Mouse (Mus musculus) brain, adult 10 weeks (tissue): ENCODE results near the gene Olfr214. TPM values are rescaled to one million over a fixed set of nuclear protein-coding genes. Genes with fewer than 3 reads are reported as not detected.

Source experiments
- polyA plus RNA-seq: library from polyadenylated mRNA; stranded (reverse); fragments of 350-450 nt; fragmentation: Illumina TruSeq; extraction: RNeasy Lipid Tissue Mini Kit (QIAGEN cat#74804); gene quantifications from one replicate; pipeline ENCODE4 v1.2.3, GENCODE M21; 2015; ENCODE audit warnings: low read depth, low replicate concordance

The Olfr214 gene
- polyA plus RNA-seq: not detected

DNA sequence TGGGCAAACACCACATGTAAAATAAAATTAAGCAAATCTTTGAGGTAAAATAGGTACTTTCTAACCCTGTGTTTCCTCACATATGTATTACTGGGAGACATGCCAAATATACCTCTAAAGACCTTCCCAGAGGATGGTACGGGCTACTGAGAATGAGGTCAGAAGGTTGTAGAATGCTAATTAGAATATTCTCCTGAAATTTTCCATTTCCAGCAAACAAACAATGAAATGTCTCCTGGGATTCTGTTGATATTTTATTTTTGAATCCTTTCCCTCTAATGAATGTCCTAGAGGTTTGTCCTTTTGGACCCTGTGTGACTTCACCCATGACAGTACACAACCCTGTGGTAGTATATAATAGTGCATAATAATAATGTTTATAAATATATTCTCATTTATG lies at the start of gene Olfr214:
Gene Olfr214 (plus strand): TSS at position 301 of the 400 bp plus-strand sequence.

DNA sequence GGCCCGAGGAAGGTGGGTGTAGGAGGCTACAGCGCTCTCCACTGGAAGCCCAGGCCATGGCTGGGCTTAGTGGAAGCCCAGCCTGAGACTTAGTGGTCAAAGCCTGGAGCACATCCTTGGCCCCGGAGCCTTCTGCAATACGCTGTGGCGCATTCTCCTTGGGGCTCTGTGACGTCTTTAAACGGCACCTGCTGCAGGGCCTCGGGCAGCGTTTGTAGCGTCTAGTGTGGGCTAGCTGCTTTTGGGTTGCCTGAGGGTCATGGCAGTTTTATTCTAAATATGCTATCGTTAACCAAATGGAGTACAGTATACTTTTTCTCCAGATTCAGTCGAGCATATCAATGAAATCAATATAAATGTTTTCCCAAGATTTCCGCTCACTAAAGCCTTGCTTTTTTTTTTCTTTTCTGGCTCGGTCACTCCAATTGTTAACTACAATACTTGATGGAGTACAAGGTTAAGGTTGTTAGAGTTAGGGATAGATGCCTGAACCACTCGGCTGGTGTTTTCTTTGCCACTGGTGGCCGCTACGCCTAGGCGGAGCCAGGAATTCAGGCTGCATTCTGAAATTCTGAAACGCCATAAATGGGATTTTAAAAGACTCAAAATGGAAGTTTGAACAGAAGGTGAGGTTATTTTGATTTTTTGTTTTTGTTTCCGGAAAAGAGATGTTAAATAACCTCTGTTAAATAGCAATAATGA lies 47.6 kb upstream of the Olfr214 start, which contains the start of gene Olfr212:
Gene Olfr212 (plus strand): TSS at position 215 of the 702 bp plus-strand sequence.

DNA sequence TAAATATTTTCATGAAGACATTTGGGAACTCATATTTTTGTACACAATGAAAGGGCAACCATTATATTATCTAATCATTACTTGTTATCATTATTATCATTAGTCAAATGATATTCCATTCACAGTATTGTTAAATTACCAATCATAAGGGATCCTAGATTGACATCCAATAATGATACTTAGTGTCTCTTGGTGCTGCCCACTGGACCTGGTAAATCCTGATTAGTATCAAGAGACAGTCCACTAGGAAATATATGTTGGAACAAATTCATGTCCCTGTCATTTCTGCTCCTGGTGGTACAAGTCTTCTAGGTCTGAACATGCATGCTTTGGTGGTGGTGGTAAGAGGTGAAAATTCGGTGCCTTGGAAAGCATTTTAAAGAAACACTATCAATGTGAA lies 15.9 kb upstream of the Olfr214 start, which contains the start of gene Olfr213:
Gene Olfr213 (plus strand): TSS at position 301 of the 400 bp plus-strand sequence.

DNA sequence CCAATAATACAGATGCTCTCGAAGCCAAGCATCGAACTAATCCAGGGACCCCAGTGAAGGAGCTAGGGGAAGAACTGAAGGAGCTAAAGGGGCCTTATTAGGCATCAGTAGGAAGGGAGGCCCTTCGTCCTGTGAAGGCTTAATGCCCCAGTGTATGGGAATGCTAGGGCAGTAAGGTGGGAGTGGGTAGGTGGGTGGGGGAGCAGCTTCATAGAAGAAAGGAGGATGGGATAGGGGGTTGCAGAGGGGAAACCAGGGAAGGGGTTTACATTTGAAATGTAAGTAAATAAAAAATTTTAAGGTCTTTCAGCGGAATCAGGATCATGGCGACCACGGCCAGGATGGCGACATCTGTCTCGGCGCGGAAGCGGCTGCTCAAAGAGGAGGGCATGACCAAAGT lies 3.2 kb upstream of the Olfr214 start, which contains the start of gene Gm5580:
Gene Gm5580 (plus strand): TSS at position 301 of the 400 bp plus-strand sequence.

DNA sequence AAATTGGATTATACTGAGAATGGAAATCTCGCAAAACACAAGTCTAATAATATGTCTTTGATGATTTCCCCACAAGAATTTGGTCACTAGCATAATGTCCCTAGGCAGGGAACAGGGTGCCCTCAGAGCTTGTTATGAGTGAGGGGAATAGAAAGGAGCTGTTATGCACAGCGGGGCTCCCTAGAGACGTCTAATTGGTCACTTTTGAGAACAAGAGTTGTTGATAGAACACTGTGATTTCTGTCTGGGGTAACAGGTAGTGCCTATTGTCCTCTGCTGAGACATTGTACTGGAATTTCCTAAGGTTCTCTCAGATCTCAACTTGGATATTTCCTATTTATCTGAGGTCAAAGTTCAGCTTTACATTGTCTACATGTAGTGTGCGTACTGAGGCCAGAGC lies 30.1 kb downstream of the Olfr214 start, which contains the start of gene Olfr215:
Gene Olfr215 (minus strand): TSS at position 101 of the 400 bp plus-strand sequence.

Other genes starting within 250 kb of the Olfr214 start
- 54.7 TPM for gene March8, start 216.2 kb upstream of the Olfr214 start, polyA plus RNA-seq
- 1.4 TPM for gene Alox5, start 93.1 kb upstream of the Olfr214 start, polyA plus RNA-seq
- not detected for gene Olfr211, start 65.1 kb upstream of the Olfr214 start, polyA plus RNA-seq
- gene Olfr212, start 47.7 kb upstream of the Olfr214 start, polyA plus RNA-seq: not detected
- gene Olfr213, start 15.8 kb upstream of the Olfr214 start, polyA plus RNA-seq: not detected
- not detected for gene Gm5580, start 3.1 kb upstream of the Olfr214 start, polyA plus RNA-seq
- not detected for gene Olfr215, start 30.0 kb downstream of the Olfr214 start, polyA plus RNA-seq
- gene Zfp422, start 74.8 kb downstream of the Olfr214 start, polyA plus RNA-seq: 28.3 TPM
- 4.2 TPM for gene Depp1, start 96.4 kb downstream of the Olfr214 start, polyA plus RNA-seq
- 7.2 TPM for gene Rassf4, start 119.7 kb downstream of the Olfr214 start, polyA plus RNA-seq
- gene Tmem72, start 162.7 kb downstream of the Olfr214 start, polyA plus RNA-seq: 0.88 TPM